ENCODE assay signal across 10 mouse cellular contexts in genomic region chr6:128604512-128604911, GRCm38 (mm10). TPM values are rescaled to one million over a fixed set of nuclear protein-coding genes. Genes with fewer than 3 reads are reported as not detected.
DNase-seq lines count a peak whose midpoint lies in the region; ATAC-seq and TF ChIP-seq lines count a peak whose summit lies in the region.
"Had no signal": no experiment of that assay in that cellular context is flagged by ENCODE, and none has a peak within 500 bp of the region (broad histone marks: within the 10 kb centered on the region; RNA-seq: fewer than 3 reads in every experiment).

No protein-coding gene starts in this region.

- peak; percentile 85 for TF ChIP-seq RAD21 in CH12.LX (IDR thresholded peaks at IDR 0.05; ENCODE audit: low read depth, low read length)

- no peak for ATAC-seq in hindbrain, embryonic 11.5 days (ENCODE audit: low FRiP score)
- no peak for ATAC-seq in hindbrain, embryonic 12.5 days (ENCODE audit: low FRiP score)
- ATAC-seq in erythroblast, adult 5-6 weeks (replicated peaks; ENCODE audit: low FRiP score, poor library complexity, severe bottlenecking) = no peak

- no peaks in the 10 kb centered on the region for H3K27me3 ChIP-seq in hindbrain, embryonic 11.5 days (ENCODE audit: control insufficient read depth, insufficient read depth, low read length)
- no peaks in the 10 kb centered on the region for H3K27me3 ChIP-seq in hindbrain, embryonic 12.5 days
- no peaks in the 10 kb centered on the region for H3K27me3 ChIP-seq in CH12.LX (replicated peaks)
- H3K27me3 ChIP-seq in limb, embryonic 10.5 days (ENCODE audit: low read depth, poor library complexity, severe bottlenecking) = no peaks in the 10 kb centered on the region
- H3K27me3 ChIP-seq: neural tube, embryonic 12.5 days had no signal

- in situ Hi-C loops in CH12.LX (cut with MboI; ENCODE audit: low pct_ligation_motif_present, low pct_unique_long_range_greater_than_20kb, low sequenced_read_pairs) = loop anchor here (10.0 kb wide), 1 partner anchor 140 kb away; no protein-coding TSS in a partner anchor

- peak; percentile 43 for DNase-seq in hindbrain, embryonic 11.5 days (ENCODE audit: low spot score)
- DNase-seq in CH12.LX (ENCODE audit: extremely low read depth) = peak; percentile 53
- peak; percentile 66 for DNase-seq in ZHBTc4 (ENCODE audit: low read depth, low spot score)
- DNase-seq in kidney, postnatal 14 days = peak; percentile 36
- DNase-seq in limb, embryonic 10.5 days (ENCODE audit: low spot score) = no peak
- DNase-seq in right cerebral cortex, postnatal 14 days = no peak

- H3K27ac ChIP-seq in hindbrain, embryonic 11.5 days (ENCODE audit: low read depth, low read length) = no peak overlapping the region
- no peak overlapping the region for H3K27ac ChIP-seq in hindbrain, embryonic 12.5 days
- no peak overlapping the region for H3K27ac ChIP-seq in CH12.LX (ENCODE audit: insufficient read depth, low read depth)
- no peak overlapping the region for H3K27ac ChIP-seq in limb, embryonic 10.5 days
- H3K27ac ChIP-seq: neural tube, embryonic 12.5 days had no signal

- dilution Hi-C loops in CH12.LX (cut with MboI; ENCODE audit: extremely low pct_ligation_motif_present, extremely low pct_unique_long_range_greater_than_20kb, low sequenced_read_pairs) = no loop called here

- no peak overlapping the region for H3K4me2 ChIP-seq in hindbrain, embryonic 11.5 days (replicated peaks; ENCODE audit: low read depth, low read length)
- H3K4me2 ChIP-seq in hindbrain, embryonic 12.5 days (replicated peaks) = no peak overlapping the region
- H3K4me2 ChIP-seq in CH12.LX (ENCODE audit: insufficient read depth, low read depth, poor library complexity, severe bottlenecking) = no peak overlapping the region
- H3K4me2 ChIP-seq: neural tube, embryonic 12.5 days had no signal

- H3K4me3 ChIP-seq in hindbrain, embryonic 11.5 days (ENCODE audit: low read depth, low read length) = no peak overlapping the region
- no peak overlapping the region for H3K4me3 ChIP-seq in hindbrain, embryonic 12.5 days
- no peak overlapping the region for H3K4me3 ChIP-seq in CH12.LX (replicated peaks in 1 of 3; ENCODE audit: low read depth in 2 of 3, low read length in 2 of 3, poor library complexity in 1 of 3)
- no peak overlapping the region for H3K4me3 ChIP-seq in limb, embryonic 10.5 days
- H3K4me3 ChIP-seq: neural tube, embryonic 12.5 days had no signal

- H3K79me2 ChIP-seq in CH12.LX (replicated peaks; ENCODE audit: control insufficient read depth, extremely low read depth, insufficient read depth, poor library complexity, severe bottlenecking) = no peaks in the 10 kb centered on the region

- peak; percentile 60 to 90 for TF ChIP-seq CTCF in CH12.LX (conservative IDR thresholded peaks at IDR 0.05 in 1 of 2, IDR thresholded peaks at IDR 0.05 in 1 of 2; ENCODE audit: low read depth in 2 of 2, low read length in 2 of 2)

- H3K4me1 ChIP-seq in hindbrain, embryonic 11.5 days (replicated peaks; ENCODE audit: control insufficient read depth, insufficient read depth, low read length) = no peaks in the 10 kb centered on the region
- H3K4me1 ChIP-seq in hindbrain, embryonic 12.5 days = no peaks in the 10 kb centered on the region
- H3K4me1 ChIP-seq in CH12.LX (ENCODE audit: control insufficient read depth in 1 of 2, insufficient read depth in 2 of 2) = no peaks in the 10 kb centered on the region; a peak in 1 of 4 replicates
- no peaks in the 10 kb centered on the region for H3K4me1 ChIP-seq in limb, embryonic 10.5 days
- H3K4me1 ChIP-seq: neural tube, embryonic 12.5 days had no signal

- no peaks in the 10 kb centered on the region for H3K9me3 ChIP-seq in hindbrain, embryonic 11.5 days (ENCODE audit: control insufficient read depth, low read length)
- H3K9me3 ChIP-seq in hindbrain, embryonic 12.5 days (replicated peaks) = no peaks in the 10 kb centered on the region
- H3K9me3 ChIP-seq in CH12.LX (replicated peaks; ENCODE audit: low read length) = peaks cover 2% of the 10 kb centered on the region
- H3K9me3 ChIP-seq in limb, embryonic 10.5 days (replicated peaks) = no peaks in the 10 kb centered on the region
- H3K9me3 ChIP-seq: neural tube, embryonic 12.5 days had no signal

- no peak for TF ChIP-seq EP300 in CH12.LX (IDR thresholded peaks at IDR 0.05; ENCODE audit: low read length)

- no peaks in the 10 kb centered on the region for H3K36me3 ChIP-seq in hindbrain, embryonic 11.5 days (ENCODE audit: control insufficient read depth, insufficient read depth, low read length)
- no peaks in the 10 kb centered on the region for H3K36me3 ChIP-seq in hindbrain, embryonic 12.5 days
- H3K36me3 ChIP-seq in CH12.LX (replicated peaks in 1 of 2; ENCODE audit: control insufficient read depth in 1 of 2, insufficient read depth in 1 of 2, low read length in 1 of 2) = no peaks in the 10 kb centered on the region
- no peaks in the 10 kb centered on the region for H3K36me3 ChIP-seq in limb, embryonic 10.5 days
- H3K36me3 ChIP-seq: neural tube, embryonic 12.5 days had no signal

- no peak for TF ChIP-seq POLR2A in CH12.LX (IDR thresholded peaks at IDR 0.05; ENCODE audit: low read depth, low read length)

- WGBS in hindbrain, embryonic 11.5 days = 45% methylated on average over 5 of the region's 5 CpGs
- WGBS in hindbrain, embryonic 12.5 days = 43% methylated on average over 5 of the region's 5 CpGs
- 41% methylated on average over 5 of the region's 5 CpGs for WGBS in limb, embryonic 10.5 days

- no peak overlapping the region for H3K9ac ChIP-seq in hindbrain, embryonic 11.5 days (ENCODE audit: low read depth, low read length)
- H3K9ac ChIP-seq in hindbrain, embryonic 12.5 days = no peak overlapping the region
- H3K9ac ChIP-seq in CH12.LX (ENCODE audit: insufficient read depth, low read depth) = no peak overlapping the region
- H3K9ac ChIP-seq: neural tube, embryonic 12.5 days had no signal

TF ChIP-seq in CH12.LX, 34 proteins besides CTCF, POLR2A, EP300 and RAD21:
- peak; percentile 84 for TF ChIP-seq SMC3 (IDR thresholded peaks at IDR 0.05; ENCODE audit: low read depth, low read length)
- 0 out of 2 replicates have a peak, but pooled peaks have one; percentile 15 for TF ChIP-seq NELFE (IDR thresholded peaks at IDR 0.05; ENCODE audit: low read depth, low read length)
- TF ChIP-seq BHLHE40 (IDR thresholded peaks at IDR 0.05; ENCODE audit: low read depth, low read length) = no peak
- peak; percentile 52; the same call in 1 of the 2 replicates for TF ChIP-seq ZC3H11A (IDR thresholded peaks at IDR 0.05; ENCODE audit: low read depth, low read length)
- TF ChIP-seq TCF12 (IDR thresholded peaks at IDR 0.05; ENCODE audit: low read depth, low read length) = no peak
- TF ChIP-seq MYC (IDR thresholded peaks at IDR 0.05; ENCODE audit: low read depth, low read length) = 0 out of 2 replicates have a peak, but pooled peaks have one; percentile 44

RNA-seq across cellular contexts. Expression of gene Klrb1a, which starts 18.8 kb away (rescaled TPM):
- polyA plus RNA-seq in hindbrain, embryonic 11.5 days (2014; fragmentation: Nextera tagmentation; extraction: Ambion mirVana) = not detected in 2 replicates
- polyA plus RNA-seq in hindbrain, embryonic 12.5 days (2016; fragmentation: Nextera tagmentation; extraction: Ambion mirVana) = not detected in 2 replicates
- not detected in 2 replicates for total RNA-seq in CH12.LX (2012; rRNA removed)
- total RNA-seq in CH12.LX (2014; rRNA removed) = not detected in 2 replicates
- not detected in 2 replicates for polyA plus RNA-seq in CH12.LX (2012; ENCODE audit: insufficient read length, low read depth)
- polyA plus RNA-seq in limb, embryonic 10.5 days (2016; fragmentation: Nextera tagmentation; extraction: Ambion mirVana) = not detected in 2 replicates
- not detected in 2 replicates for total RNA-seq in erythroblast, adult 5-6 weeks (2015; ENCODE audit: low replicate concordance)
- 2.0 TPM in 1 of 2 replicates, not detected in the other for total RNA-seq in erythroblast, adult 5-6 weeks (2017; ENCODE audit: low replicate concordance)
- total RNA-seq: layer of hippocampus, postnatal 10 days had no signal
- polyA plus RNA-seq: neural tube, embryonic 12.5 days had no signal

RNA-seq across cellular contexts. Expression of gene A2ml1, which starts 23.1 kb away (rescaled TPM):
- polyA plus RNA-seq in hindbrain, embryonic 11.5 days (2014; fragmentation: Nextera tagmentation; extraction: Ambion mirVana) = not detected in 2 replicates
- not detected in 2 replicates for polyA plus RNA-seq in hindbrain, embryonic 12.5 days (2016; fragmentation: Nextera tagmentation; extraction: Ambion mirVana)
- not detected in 2 replicates for total RNA-seq in CH12.LX (2012; rRNA removed)
- not detected in 2 replicates for total RNA-seq in CH12.LX (2014; rRNA removed)
- polyA plus RNA-seq in CH12.LX (2012; ENCODE audit: insufficient read length, low read depth) = not detected in 2 replicates
- 0.03 TPM in 1 of 2 replicates, not detected in the other for polyA plus RNA-seq in limb, embryonic 10.5 days (2016; fragmentation: Nextera tagmentation; extraction: Ambion mirVana)
- total RNA-seq in erythroblast, adult 5-6 weeks (2015; ENCODE audit: low replicate concordance) = not detected in 2 replicates
- total RNA-seq in erythroblast, adult 5-6 weeks (2017; ENCODE audit: low replicate concordance) = 0.28 TPM in 1 of 2 replicates, not detected in the other
- polyA plus RNA-seq: neural tube, embryonic 12.5 days had no signal

RNA-seq across cellular contexts. Expression of gene Clec2h, which starts 57.7 kb away (rescaled TPM):
- not detected in 2 replicates for polyA plus RNA-seq in hindbrain, embryonic 11.5 days (2014; fragmentation: Nextera tagmentation; extraction: Ambion mirVana)
- not detected in 2 replicates for polyA plus RNA-seq in hindbrain, embryonic 12.5 days (2016; fragmentation: Nextera tagmentation; extraction: Ambion mirVana)
- total RNA-seq in CH12.LX (2012; rRNA removed) (not detected in 2 replicates), CH12.LX (2014; rRNA removed) (not detected in 2 replicates)
- not detected in 2 replicates for polyA plus RNA-seq in CH12.LX (2012; ENCODE audit: insufficient read length, low read depth)
- not detected in 2 replicates for polyA plus RNA-seq in limb, embryonic 10.5 days (2016; fragmentation: Nextera tagmentation; extraction: Ambion mirVana)
- total RNA-seq in erythroblast, adult 5-6 weeks (2015; ENCODE audit: low replicate concordance) = not detected in 2 replicates
- total RNA-seq in erythroblast, adult 5-6 weeks (2017; ENCODE audit: low replicate concordance) = 0.42 TPM in 1 of 2 replicates, not detected in the other
- total RNA-seq: layer of hippocampus, postnatal 10 days had no signal
- polyA plus RNA-seq: neural tube, embryonic 12.5 days had no signal

Comparison
In these comparisons a context has a peak if more than half of its experiments do, and no peak if none do; other contexts are left out.
1. DNase-seq: peak in hindbrain, embryonic 11.5 days (single experiment), CH12.LX (single experiment), ZHBTc4 (single experiment) and kidney, postnatal 14 days (single experiment); none in limb, embryonic 10.5 days (single experiment) and right cerebral cortex, postnatal 14 days (single experiment).